Mouse (Mus musculus) layer of hippocampus, postnatal 10 days (tissue): ENCODE measurements around the gene Gm42688. TPM values are rescaled to one million over a fixed set of nuclear protein-coding genes. Genes with fewer than 3 reads are reported as not detected.
A peak's percentile ranks its signal among the peaks of the same experiment; 100 is the strongest.

Source experiments
- DNase-seq, 2 experiments: peaks; one replicate each; pipeline ENCODE4 v3.0.0; 2021; ENCODE audit warnings: low spot score in 2 of 2
- total RNA-seq, 2 experiments: library from RNA; stranded (reverse); gene quantifications; 2 replicates each; pipeline ENCODE4 v1.2.3; 2021

Gene Gm42688
- total RNA-seq, 2 experiments from 2014 or later, result 7.2 to 8.1 TPM

DNA sequence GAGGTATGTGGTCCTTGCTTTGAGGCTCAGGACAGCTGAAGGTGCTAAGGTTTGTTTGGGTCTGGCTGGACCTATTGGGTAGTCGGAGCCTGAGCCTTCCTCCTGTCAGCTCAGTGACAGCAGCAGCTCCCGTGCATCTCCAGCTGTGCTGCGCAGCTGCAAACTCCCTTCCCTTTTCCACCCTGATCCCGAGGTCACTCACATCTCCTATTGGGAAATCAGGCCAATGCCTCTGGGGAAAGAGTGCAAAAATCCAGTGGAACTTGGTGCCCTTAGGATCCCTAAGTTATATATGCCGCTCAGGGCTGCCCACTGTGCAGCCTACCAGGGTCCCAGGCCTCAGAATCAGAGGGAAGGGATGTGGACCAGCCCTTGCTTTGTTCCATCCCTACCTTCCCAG, 17.9 kb upstream of the Gm42688 start:
- no peak for DNase-seq

DNA sequence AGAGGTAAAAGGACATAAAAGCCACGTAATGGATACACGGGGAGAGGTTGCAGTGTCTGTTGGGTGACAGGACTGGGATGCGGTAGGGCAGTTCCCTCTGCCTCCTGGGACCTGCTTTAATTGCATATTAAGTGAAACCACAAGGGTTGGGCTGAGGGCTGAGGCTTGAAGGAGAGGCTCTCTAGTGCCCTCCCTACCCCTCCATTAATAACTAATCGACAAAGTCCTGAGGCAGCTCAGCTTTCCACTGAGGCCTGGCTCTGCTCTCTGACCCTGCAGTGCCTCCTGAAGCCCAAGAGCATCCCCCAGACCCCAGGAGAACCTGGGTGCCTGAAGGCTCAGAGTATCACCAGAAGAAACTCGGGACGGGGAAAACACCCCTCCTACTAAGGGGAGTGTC, 16.9 kb upstream of the Gm42688 start:
- no peak for DNase-seq

DNA sequence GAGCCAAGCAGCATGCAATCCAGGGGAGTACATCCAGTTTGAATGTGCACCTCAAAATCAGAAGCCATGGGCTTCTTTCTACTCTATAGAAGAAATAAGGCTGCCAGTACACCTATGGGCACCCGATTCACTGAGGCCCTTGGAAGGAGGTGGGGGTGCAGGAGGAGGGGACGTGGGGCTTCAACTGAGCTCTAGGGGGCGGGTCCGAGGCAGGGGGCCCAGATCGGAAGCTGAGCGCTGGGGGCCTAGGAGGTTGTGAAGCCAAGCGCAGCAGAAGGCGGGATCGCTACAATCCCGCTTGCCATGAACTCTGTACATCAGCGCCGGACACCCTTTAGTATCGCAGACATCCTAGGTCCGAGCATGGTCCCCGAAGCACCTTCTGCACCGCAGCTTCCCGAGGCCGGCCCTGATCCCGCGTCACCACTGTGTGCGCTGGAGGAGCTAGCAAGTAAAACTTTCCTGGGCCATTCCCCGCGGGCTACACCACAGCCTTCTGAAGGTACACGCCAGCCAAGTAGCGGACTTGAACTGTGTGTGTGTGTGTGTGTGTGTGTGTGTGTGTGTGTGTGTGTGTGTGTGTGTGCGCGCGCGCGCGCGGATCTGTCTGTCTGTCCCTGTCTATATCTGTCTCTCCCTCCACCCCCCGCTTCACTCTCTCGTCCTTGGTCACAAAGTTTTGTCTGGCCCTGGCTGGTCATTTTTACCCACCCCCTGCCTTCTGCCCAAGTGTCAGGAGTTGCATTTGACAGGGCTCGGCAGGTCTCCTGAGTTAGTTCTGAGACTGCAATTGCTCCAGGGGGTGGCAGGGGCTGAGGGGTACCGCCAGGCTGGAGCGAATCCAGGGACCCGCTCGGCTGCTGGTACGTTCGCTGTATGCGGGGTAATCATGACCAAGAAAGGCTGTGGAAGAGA, 15.0 kb upstream of the Gm42688 start, which contains the start of gene Lbx2:
Gene Lbx2, plus strand, starts transcription at position 247 of the 915 bp plus-strand sequence.
- DNase-seq, result no peak

DNA sequence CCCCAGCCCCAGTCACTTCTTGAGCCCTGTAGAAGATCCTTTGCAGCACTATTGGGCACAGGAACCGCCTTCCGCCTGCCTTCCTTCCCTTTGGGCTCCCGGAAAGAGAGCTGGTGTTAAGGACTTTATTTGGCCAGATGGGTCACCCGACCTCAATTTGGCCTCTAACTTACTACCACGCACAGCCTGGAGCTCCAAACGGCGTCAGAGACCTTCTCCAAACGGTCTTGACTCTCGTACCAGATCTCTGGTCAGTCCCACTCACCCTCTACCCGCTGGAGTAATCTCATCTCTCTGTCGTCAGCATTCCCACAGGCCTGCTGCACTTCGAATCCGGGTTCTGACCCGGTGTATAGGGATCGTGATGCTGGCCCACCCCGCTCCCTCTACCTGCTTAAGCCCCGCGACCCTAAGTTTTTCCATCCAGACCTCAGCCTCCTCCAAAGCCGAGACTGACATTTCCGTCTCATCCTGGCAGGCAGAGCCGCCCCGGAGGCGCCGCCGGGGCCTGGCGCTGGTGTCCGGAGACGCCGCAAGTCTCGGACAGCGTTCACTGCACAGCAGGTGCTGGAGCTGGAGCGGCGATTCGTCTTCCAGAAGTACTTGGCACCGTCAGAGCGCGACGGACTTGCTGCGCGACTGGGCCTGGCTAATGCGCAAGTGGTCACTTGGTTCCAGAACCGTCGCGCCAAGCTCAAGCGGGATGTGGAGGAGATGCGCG, 14.1 kb upstream of the Gm42688 start:
- no peak for DNase-seq

DNA sequence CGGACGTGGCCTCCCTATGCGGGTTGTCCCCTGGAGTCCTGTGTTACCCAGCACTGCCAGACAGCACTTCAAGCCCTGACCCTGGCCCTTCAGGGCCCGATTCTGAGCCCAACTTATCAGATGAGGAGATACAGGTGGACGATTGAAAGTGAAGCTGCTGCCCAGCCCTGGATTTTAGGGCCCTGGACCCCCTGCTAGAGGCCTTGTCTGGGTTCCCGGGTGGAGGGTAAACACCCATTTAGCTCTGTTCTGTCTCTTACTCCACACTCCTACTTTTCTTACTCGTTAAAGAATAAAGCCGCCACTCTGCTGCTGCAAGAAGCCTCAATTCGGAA, 13.5 kb upstream of the Gm42688 start:
- DNase-seq, result no peak

DNA sequence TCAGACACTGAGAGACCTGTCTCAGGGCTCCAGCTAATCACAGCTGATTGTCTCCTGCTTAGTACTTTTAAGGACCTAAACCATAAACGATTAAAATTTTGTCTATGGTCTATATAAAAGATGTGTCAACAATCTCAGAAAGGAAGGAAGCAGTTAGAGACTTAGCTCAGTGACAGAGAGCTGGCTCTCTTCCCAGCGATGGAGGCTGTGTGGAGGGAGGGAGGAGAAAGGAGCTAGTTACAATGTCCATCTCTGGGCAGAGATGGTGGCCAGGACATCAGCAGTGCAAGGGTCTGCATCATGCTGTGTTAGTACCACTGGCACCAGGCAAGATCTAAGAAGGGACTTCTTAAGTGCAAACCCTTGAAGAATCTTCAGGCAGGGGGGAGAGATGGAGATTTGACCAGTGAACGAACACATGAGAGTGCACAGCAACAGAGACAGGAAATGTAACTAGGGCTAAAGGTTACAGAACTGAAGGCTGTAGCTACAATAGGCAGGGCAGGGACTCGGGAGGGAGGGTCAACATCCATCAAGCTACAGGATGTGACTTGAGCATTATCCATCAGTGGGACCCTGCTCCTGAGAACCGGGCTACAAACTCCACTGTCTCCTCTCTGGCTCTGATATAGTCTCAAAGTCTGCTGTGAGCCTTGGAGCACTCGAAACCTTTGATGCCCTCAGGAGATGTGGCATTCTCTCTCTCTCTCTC, 8.8 kb upstream of the Gm42688 start:
- DNase-seq, result no peak

DNA sequence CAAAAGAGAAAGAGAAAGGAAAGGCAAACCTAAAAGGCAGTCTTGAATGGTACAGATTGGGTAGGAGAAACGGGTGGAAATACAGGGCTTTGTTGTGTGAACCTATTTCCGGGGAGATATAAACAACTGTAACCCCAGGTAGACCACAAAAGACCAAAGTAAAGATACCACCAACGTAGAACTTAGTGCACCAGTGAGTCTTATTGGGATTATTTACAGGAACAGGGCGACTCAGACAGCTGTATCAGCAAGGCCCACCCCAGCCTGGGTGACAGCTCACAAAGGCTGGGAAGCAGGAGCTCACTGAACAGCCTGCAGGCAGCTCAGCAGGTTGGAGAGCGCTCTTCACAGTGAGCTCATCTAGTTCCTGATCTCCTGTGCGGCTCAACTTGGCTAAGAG, 5.4 kb upstream of the Gm42688 start:
- no peak for DNase-seq

DNA sequence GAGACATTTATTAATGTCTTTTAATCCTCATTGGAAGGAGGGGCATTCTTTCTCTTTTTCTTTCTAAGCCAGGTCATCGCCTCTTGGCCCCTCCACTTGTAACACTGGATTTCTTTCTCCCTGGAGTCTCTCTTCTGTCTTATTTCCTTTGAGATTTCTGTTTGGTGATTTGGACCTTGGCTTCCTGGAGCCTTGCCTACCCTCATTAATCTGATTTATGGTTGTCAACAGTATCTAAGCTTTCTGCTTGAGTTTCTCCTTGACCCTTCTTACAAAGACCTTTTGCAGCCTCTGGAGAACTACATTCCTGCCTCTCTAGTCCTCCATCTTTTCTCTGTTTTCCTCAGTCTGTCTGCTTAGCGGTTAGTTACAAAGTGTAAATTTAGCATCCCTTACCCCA, 3.0 kb upstream of the Gm42688 start:
- DNase-seq, result no peak

DNA sequence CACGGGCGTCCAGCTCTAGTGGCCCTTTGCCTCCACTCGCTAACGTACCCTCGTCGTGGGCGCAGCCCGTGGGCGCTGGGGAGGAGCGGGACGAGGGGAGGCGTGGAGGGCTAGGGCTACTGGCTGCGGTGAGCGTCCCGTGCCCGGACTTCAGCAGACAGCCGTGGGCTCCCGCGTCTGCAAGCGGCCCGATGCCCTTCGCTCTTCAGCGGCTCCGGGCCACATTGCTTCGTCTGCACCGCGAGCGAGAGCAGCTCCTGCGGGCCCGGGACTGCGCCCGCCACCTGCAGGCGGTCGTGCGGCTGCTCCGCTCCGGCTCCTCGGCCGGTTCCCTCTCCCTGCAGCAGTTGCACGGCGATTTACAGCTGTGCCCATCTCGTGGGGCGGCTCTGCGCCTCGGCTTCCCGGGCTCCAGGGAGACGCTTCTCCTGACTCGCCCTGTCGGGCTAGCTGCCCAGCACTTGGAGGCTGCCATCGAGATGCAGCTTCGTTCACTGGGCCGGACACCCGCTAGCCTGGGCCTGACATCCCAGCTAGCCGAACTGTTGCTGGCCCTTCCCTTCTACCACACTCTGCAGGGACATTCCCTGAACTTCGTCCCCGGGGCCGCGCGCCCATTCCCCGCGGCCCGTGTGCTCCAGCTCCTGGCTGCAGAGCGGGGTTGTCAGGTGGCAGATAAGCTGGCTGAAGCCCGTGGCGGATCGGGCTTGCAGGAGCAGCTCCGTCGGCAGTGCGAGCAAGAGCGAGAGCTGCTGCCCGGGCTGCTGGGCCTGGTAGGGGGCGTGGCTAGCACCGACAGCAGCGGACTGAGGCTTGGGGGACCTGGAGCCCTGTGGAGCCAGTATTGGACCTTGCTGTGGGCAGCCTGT, 505 bp downstream of the Gm42688 start:
- DNase-seq, result peak; percentile 63 to 75

DNA sequence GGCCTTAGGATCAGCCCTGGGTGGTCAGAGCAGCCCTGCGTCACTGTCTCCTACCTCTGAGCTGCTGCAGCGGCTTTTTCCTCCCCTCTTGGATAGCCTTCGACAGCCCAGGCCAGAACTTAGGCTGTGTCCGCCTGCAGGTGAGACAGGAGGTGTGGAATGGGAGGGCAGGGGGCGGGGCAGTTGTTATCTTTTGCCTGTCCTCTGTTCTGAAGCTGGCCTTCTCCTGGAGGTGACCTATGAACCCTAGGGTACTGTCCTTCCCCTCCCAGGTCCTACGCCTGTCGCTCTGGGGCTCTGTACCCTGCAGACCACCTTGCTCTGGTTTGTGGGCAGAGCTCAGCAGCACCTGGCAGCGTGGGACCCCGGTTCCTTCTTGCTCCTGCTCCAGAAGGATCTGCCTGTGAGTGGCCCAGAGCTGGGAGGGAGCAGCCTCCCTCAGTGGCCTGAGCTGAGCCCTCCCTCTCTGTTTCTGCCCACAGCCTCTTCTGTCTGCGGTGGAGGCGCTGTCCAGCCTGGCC, 1.8 kb downstream of the Gm42688 start:
- peak in 1 of 2 experiments; percentile 17 for DNase-seq

DNA sequence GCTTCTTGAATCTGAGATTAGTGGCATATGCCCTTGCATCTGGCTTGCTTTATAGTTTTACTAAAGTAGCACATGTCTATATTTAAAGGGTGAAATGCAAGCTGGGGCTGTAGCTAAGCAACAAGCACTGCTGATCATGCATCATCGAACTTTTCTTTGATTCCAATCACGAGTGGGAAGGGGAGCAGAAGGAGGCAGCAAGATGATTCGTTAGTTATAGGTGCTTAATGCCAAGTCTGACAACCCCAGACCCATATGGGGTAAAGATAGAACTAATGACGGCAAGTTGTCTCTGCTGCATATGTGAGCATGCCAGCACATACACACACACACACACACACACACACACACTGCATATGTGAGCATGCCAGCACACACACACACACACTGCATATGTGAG, 2.7 kb downstream of the Gm42688 start:
- DNase-seq, result no peak

DNA sequence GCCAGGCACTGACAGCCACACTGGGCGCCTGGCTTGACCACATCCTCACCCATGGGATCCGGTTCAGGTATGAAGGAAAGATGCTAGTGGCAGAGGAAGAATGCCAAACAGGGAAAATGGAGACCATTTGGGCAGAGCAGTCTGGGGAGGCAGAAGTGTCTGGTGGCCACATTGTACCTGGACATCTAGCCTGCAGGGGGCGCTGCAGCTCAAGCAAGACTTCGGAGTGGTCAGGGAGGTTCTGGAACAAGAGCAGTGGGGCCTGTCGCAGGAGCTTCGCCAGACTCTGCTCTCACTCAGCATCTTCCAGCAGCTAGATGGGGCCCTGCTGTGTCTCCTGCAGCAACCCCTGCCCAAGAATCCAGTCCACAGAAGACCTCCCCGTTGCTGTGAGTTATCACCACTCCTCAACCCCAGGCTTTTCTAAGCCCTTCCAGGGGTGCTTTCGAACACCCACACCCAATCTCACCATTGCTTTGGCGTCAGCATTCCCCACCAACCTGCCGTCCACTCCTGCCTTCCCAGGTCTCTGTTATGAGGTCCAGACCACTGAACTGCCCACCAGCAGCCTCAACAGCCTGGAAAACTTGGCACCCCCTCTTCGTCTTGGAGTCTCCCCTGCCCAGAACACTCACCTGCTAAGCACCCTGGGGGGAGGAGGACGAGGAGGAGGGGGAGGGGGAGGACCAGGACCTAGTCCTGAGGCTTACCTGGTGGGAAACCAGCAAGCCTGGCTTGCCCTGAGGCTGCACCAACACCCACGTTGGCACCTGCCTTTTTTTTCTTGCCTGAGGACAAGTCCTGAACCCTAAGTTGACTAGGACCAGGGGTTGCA, 6.4 kb downstream of the Gm42688 start:
- DNase-seq, result peak; percentile 77 to 78

DNA sequence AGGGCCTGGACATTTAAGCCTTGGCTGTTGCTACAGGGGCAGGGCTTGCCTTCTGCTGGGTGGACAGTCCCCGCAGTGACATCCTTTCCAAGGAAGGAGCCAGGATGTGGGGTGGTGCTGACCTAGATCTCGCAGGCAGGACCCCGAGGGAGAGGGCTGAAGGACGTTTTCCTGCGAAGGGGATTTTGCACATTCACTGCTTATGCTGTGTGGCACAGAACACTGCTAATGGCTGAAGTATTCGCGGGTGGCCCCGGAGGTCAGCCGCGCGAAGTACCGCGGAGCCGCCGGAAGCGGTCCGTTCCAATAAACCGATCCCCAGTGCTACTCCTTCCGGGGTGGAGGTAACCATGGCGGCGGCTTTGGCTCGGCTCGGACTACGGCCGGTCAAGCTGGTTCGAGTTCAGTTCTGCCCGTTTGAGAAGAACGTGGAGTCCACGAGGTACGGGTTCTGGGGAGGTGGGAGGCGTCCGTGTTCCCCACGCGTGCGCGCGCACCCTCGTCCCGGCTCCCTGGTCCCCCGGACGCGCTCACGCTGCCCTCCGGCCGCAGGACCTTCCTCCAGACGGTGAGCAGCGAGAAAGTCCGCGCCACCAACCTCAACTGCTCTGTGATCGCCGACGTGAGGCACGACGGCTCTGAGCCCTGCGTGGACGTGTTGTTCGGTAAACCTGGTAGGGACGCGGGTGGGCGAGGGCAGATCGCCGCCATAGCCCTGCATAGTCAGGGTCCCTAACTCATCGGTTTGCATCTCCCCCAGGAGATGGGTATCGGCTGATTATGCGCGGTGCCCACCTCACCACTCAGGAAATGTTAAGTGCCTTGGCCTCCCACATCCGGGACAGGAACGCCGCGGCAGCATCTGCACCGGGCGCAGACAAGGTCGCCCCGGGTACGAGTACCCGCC, 7.6 kb downstream of the Gm42688 start, which contains the start of gene Mrpl53:
Gene Mrpl53, plus strand, starts transcription at position 279 of the 907 bp plus-strand sequence.
- peak; percentile 82 to 84 for DNase-seq

DNA sequence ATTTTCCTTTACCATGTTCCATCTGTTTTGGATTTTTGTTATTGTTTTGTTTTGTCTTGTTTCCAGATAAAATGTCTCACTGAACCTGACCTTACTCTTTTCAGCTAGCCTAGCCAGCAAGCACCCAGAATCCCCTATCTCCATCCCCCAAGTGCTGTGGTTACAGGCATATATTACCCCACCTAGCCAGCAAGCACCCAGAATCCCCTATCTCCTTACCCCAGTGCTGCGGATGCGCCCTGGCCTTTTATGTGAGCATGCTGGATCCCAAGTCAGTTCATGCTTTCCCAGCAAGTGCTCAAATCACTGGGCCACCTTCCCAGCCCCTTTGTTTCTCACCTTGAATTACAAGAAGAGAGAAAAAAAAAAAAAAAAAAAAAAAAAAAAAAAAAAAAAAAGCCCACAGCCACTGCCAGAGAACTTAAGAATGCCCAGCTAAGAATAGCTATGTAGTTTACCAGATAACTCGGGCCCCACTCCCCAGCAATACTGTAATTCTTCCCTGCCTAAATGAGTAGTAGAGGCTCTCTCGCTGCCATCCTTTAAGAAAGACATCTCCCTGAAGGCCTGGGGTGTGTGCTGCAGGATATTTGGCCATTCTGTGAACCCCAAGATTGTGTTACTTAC, 10.2 kb downstream of the Gm42688 start:
- no peak for DNase-seq

DNA sequence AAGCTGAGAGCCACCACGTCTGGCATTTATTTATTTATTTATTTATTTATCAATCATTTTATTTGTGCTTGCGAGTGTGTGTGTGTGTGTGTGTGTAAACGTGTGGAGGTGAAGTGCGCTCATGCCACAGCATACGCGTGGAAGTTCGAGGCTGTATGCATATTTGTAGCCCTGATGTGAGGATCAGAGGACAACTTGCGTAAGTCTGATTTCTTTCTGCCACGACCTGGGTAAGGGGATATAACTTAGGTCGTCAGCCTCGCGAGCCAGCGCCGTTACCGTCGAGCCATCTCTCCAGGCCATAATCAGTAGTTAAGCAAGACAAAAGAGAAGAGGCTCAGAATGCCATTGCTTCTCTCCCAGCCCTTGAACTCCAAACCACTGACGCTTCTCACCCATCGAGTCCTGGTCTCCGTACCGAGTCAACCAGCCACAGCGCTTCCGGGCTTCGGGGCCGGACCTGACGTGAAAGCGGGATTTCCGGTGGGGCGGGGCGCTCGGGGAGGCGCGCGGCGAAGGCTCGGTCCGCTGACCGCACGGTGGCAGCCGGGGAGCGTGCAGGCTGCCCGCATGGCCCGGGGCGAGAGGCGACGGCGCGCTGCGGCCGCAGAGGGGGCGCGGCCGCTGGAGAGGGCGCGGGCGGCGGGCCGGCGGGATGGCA, 13.7 kb downstream of the Gm42688 start, which contains the start of gene Mogs:
Gene Mogs, plus strand, starts transcription at position 486 of the 661 bp plus-strand sequence.
- peak; percentile 91 to 94 for DNase-seq

DNA sequence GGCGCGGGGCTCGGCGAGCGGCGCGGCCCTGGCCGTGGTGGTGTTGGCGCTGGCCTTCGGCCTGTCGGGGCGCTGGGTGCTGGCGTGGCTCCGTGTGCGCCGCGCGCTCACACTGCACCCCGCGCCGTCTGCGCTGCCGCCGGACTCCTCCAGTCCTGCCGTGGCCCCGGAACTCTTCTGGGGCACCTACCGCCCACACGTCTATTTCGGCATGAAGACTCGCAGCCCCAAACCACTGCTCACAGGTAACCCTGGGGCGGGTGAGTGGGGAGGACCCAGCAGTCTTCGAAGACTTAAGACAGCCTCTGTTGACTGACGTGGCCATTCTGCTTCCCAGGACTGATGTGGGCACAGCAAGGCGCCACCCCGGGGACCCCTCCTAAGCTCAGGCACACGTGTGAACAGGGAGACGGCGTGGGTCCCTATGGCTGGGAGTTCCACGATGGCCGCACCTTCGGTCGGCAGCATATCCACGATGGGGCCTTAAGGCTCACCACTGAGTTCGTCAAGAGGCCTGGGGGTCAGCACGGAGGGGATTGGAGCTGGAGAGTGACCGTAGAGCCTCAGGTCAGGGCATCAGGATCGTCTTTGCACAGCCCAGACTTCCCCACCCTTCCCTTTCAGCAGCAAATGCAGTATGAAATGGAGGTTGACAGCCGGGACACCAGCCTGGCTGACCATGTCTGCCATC, 14.4 kb downstream of the Gm42688 start:
- DNase-seq, result no peak
